Mouse (Mus musculus) thymus, postnatal 4 days (tissue): ENCODE measurements at regions not wholly inside any gene's neighbourhood (a gene's known extent, or its start where the extent isn't known, plus 50 kb on each side); places are given as distances from the start of the nearest gene placed in this dataset.
A peak's percentile ranks its signal among the peaks of the same experiment; 100 is the strongest.
"Not testable (repeated sequence)": the region's sequence is repeated elsewhere in the genome, so short reads cannot be mapped to it uniquely, and the experiment has no call there.

Source experiments
- DNase-seq: peaks from one replicate; pipeline ENCODE4 v3.0.0; 2021

DNA sequence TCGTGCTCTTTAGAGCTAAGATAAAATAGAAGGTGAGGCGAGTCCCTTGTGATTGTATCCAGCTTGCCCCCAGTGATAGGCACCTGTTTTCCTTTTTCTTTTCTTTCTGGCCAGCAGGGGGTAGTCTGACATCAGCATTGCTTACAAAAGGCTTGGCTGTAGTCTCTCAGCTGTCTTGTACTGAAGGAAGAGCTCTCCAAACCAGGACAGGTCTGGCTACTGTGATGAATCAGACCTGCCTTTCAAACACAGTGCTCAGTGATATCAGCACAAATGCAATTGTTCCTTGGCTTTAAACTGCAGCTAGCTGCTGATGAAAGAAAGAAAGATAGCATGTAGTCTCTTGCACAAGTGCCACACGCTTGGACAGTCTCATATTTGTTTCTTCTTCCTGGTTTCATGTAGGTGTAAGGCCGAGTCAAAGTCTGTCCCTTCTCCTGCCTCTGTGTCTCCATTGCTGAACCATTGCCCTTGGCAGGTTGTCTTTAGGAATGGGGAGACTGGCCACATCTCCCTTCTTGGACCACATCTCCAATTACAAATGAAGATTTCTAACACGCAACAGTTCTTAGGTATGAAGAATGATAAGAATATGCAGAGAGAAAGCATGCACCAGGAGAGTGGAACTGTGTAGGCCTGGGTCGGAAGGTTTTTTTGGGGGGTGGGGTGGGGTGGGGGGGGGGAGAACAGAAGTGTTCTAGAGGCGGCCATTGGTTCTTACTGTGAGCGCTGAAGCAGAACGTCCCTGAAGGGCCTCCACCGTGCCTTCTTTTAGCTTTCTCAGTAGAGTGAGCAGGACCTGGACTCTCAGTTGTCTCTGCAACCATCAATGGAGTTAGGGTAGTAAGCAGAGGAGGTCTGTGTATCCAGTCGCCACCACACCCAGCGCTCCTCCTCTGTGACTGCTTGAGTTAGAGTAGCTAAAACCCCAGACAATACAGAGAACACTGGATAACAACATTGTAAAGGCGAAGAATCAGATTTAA lies 200.9 kb downstream of the Faxc start:
- peak; percentile 22 for DNase-seq

- no peak for DNase-seq
Measured at GRCm38 (mm10) chr4:22133547-22134495, 202.7 kb downstream of the Faxc start.

- no peak for DNase-seq
Measured at GRCm38 (mm10) chr4:22140122-22140521, 209.0 kb downstream of the Faxc start.

DNA sequence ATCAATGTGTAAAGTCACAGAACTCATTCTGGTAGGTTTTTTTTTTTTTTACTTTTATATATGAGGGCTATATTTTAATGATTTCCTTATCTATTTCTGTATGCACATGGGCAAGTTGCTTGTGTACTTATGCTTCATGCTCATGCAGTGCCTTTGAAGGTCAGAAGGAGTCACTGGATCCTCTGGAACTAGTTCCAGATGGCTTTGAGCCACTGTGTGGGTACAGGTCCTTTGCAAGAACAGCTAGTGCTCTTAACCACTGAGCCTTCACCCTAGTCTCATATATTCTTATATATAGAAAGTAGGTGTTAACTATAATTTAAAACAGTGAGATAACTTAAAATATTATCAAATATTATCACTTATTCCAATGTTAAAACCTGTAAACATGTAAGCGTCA lies 212.4 kb downstream of the Faxc start:
- no peak for DNase-seq

DNA sequence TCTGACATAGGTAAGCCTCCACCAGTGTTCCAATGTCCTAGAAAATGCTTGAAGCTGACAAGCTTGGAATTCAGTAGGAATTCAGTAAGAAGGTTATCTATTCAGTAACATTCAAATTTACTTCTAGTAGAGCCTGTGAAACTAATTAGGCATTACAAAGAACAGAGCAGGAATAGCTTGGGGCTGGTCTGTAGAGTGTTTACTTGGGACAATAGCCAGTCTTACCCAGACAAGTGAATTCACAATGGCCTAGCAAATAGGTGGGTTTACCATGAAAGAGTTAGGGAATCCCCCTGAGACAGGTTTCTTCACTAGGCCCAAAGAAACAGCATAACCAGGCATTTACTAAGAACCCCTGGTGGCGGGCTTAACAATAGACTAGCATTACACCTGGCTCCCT lies 212.5 kb upstream of the Fbxl4 start:
- DNase-seq: not testable (repeated sequence)

- DNase-seq: no peak
Measured at GRCm38 (mm10) chr4:22146648-22147409, 210.5 kb upstream of the Fbxl4 start.

DNA sequence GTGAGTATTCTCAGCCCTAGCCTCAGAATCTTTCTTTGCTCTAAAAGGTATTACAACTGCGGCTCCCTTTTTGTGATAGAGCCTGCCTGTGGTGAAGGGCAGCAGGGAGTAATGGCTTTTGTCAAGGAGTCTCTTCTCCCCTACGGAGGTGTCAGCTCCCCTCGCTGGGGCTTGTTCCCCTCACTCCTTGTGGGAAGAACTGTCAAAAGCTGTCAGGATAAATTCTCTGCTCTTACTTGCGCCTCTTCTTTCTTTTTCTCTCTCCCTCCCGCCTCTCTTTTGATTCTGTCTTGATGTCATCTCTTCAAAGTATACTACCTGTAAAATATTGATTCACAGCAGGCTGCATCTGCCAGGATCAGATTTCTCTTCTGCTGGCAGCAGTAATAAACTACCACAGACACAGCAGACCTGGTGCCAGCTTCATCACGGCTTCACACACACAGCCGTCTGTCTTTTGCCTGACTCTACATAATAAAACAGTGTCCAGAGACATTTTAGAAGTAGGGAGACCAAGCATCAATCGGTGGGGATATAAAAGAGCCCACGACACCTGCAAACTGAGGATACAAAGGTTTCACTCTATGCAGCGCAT lies 205.3 kb upstream of the Fbxl4 start:
- DNase-seq: no peak

DNA sequence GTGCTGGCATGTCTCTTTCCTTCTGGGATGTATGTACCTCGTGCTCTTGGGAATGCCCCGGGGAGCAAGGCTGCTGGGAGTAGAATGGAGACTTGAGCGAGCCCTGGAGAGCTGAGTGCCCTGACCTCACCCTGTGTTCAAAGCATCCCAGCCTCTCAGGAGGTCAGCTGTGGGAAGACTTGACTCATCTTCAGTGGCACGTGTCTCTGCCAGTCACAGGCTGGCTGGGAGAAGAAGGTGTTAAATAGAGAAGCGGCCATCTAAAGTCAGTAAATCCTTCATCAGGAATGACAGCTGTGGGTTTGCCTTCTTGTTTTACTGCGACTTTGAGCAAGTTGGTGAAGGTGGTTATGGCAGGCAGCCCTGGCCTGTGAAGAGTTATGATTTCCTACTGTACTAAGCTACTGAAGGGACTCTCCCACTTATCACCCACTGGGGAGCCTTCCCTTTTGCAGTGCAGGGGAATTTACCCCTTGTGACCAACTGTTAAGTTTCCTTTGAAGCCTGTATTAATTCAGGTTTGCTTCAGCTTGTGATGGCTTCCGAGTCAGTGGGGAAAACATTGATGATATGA lies 204.3 kb upstream of the Fbxl4 start:
- DNase-seq: no peak

DNA sequence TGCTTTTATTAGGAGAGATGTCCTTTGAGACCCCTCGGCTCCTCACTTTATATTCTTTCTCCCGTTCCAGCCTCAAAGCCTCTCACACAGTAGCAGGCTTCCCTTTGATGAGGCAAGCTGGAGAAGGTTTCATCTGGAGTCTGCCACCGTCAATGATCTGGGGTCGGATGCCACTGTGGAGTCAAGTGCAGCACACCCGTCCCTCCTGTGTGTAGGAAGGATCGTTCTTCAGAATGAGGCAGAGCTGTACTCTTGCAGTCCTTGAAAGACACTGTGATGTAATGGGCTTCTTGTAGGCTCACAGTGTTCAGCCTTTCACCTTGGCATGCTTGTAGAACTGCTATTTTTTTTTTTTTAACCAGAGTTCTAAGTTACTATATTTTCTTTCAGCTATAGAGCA lies 203.7 kb upstream of the Fbxl4 start:
- no peak for DNase-seq

- no peak for DNase-seq
Measured at GRCm38 (mm10) chr4:22186422-22186821, 170.9 kb upstream of the Fbxl4 start.

DNA sequence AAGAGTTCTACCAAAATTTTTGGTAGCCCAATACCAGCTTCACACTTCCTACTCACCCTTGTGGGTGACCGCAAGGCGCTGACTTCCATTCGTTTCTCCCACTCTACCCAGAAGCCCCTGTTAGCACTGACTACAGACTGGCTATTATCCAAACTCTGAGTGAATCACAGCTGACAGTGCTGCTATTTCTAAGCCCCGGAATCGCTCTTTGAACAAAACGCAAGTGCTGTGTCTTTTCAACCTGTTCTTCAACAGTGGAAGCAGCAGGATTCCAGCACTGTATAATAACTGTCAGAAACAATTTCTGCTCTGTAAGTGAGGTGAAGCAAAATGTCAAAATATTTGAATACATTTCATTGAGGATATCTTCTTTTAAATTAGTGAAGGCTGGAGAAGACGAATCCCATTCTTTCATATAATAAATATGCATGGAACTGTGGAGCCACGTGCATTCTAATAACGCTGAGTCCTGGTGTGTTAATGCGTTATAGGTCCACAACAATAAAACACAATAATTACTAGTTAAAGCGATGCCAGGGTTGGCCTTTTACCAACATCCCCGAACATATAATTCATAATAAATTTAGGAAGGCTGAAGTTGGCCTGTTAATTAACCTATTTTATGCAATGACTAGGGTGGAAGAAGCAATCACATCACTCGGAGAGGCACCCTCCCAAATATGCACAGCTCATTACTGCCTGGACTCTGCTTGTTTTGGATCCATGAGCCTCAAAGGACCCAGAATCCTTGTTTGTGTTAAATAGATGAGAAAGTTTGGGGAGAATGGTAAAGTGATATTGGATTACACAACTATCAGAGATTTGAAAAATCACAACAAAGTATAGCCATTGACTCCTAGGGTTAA lies 169.0 kb upstream of the Fbxl4 start:
- DNase-seq: no peak

DNA sequence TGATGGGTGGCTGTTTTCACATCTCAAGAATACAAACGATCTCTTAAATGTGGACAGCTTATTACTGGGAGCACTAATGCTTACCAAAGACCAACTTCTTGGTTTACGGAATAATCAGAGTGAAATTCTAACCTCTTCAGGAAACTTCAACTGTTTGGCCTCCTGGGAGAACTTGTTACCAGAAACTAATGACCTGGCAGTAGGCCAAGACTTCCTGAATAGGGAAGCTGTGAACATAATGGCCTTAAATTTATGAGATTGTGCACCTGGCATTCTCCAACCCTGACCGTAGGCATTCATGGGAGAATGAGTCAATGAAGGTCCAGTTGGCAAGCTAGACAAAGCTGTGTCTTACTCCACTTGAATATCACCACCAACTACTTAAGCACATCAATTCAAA lies 160.8 kb upstream of the Fbxl4 start:
- no peak for DNase-seq

DNA sequence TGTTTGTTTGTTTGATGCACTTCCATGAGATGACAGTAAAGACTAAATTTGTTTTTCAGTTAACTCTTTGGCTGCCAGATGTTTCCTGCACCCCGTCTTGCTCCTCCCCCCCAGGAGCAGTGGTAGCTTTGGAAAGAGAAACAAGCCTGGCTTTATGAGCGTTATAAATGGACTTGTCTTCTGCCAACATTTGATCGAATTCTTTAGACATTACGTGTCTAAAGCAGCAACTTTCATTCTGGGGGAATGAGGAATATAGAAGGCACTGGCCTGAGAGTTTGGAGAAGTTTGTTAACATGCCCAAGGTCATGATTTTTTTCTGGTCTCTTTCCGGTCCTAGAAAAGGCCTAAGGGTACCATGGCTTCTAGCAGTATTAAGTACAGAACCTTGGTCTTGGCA lies 148.8 kb upstream of the Fbxl4 start:
- no peak for DNase-seq

DNA sequence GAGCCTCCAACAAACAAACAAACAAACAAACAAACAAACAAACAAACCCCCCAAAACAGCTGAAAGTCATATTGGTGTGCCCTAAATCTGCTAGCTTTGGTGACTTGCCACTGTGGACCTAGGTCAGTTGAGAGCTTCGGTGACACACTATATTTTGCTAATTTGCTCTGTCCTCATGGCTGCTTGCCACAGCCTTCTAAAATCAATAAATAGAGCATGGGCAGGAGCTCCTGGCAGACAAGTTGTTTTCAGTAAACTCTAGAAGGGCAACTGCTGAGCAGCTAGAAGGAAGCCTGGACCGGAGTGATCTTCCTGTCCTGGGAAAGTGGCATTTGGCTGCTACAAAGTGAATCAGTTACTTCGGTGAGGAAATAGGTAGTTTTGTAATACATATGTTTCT lies 119.7 kb upstream of the Fbxl4 start:
- DNase-seq: no peak

DNA sequence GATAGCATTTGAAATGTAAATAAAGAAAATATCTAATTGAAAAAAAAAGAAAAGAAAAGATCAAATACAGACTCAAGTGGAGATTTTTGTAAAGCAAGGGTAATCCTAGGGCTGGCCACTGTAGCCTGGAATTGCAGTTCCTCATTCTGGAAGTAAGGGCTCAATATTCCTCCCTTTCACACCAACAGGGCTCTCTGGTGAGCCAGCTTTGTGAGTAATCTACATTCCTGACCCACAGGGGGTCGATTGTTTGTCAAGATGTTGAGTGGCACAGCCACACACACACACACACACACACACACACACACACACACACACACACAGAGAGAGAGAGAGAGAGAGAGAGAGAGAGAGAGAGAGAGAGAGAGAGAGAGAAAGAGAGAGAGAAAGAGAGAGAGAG lies 107.1 kb upstream of the Fbxl4 start:
- DNase-seq: not testable (repeated sequence)

GRCm38 (mm10) chr4:22263903-22264302 lies 93.4 kb upstream of the Fbxl4 start:
- DNase-seq: no peak

GRCm38 (mm10) chr4:22269064-22269463 lies 88.3 kb upstream of the Fbxl4 start:
- no peak for DNase-seq

GRCm38 (mm10) chr4:22274178-22274577 lies 83.2 kb upstream of the Fbxl4 start:
- DNase-seq: no peak

- no peak for DNase-seq
Measured at GRCm38 (mm10) chr4:22282536-22283323, 74.6 kb upstream of the Fbxl4 start.

DNA sequence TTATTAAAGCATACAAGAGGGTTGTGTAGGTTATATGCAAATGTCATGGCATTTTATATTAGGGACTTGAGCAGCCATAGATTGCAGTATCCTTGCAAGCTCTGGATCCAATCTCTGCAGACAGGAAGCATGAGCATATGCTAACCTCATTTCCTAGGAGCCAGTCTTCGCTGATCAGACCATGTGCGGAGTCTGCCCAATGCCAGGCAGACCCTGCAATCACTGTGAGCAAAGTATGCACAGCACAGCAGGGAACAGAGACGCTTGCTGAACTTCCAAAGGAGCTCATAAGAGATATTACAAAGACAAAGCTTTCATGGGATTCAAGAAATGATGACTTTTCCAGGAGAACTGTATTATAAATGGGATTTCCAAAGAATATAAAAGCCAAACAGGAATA lies 65.2 kb upstream of the Fbxl4 start:
- no peak for DNase-seq
